Comparison of ENCODE assay signal across 23 mouse cellular contexts in the genomic region with DNA sequence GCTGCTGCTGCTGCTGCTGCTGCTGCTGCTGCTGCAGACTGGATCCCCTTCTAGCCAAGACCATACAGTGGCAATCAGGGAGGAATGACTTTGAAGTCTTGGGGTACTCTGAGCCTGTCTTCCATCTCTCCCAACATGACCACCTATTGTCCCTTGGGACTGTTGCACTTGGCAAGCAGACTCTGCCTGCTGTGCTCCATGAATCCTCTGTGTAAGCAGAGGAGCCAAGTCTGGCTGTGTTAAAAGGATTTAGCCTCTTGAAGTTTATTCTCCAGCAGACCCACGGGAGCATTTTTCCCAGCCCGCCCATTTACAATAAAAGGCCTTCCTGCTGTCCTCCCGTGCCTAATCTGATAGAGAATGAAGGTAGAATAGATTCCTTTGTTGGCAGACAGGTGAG. TPM values are rescaled to one million over a fixed set of nuclear protein-coding genes. Genes with fewer than 3 reads are reported as not detected.
DNase-seq lines count a peak whose midpoint lies in the region; ATAC-seq lines count a peak whose summit lies in the region.
"Had no signal": no experiment of that assay in that cellular context is flagged by ENCODE, and none has a peak within 500 bp of the region (broad histone marks: within the 10 kb centered on the region; RNA-seq: fewer than 3 reads in every experiment).

No protein-coding gene starts in this region.

- no peaks in the 10 kb centered on the region for H3K27me3 ChIP-seq in embryonic facial prominence, embryonic 14.5 days (replicated peaks; ENCODE audit: control insufficient read depth, insufficient read depth, low read length)
- H3K27me3 ChIP-seq in embryonic facial prominence, embryonic 10.5 days (replicated peaks; ENCODE audit: low read depth, poor library complexity, severe bottlenecking), result no peaks in the 10 kb centered on the region
- H3K27me3 ChIP-seq in hindbrain, embryonic 16.5 days (replicated peaks; ENCODE audit: control insufficient read depth, insufficient read depth, low read length), result no peaks in the 10 kb centered on the region
- H3K27me3 ChIP-seq in hindbrain, embryonic 12.5 days, result no peaks in the 10 kb centered on the region
- no peaks in the 10 kb centered on the region for H3K27me3 ChIP-seq in midbrain, embryonic 14.5 days (ENCODE audit: control insufficient read depth, insufficient read depth, low read length)
- H3K27me3 ChIP-seq: kidney, embryonic 15.5 days; limb, embryonic 12.5 days; liver, embryonic 13.5 days had no signal

- no peaks in the 10 kb centered on the region for H3K9me3 ChIP-seq in embryonic facial prominence, embryonic 14.5 days (ENCODE audit: control insufficient read depth, low read length)
- no peaks in the 10 kb centered on the region for H3K9me3 ChIP-seq in embryonic facial prominence, embryonic 10.5 days
- no peaks in the 10 kb centered on the region for H3K9me3 ChIP-seq in hindbrain, embryonic 16.5 days (ENCODE audit: control insufficient read depth, low read length)
- H3K9me3 ChIP-seq in hindbrain, embryonic 12.5 days (replicated peaks), result no peaks in the 10 kb centered on the region
- no peaks in the 10 kb centered on the region for H3K9me3 ChIP-seq in midbrain, embryonic 14.5 days (ENCODE audit: control insufficient read depth, low read length)
- H3K9me3 ChIP-seq: kidney, embryonic 15.5 days; limb, embryonic 12.5 days; liver, embryonic 13.5 days had no signal

- H3K27ac ChIP-seq in embryonic facial prominence, embryonic 14.5 days (replicated peaks; ENCODE audit: low read depth, low read length), result no peak overlapping the region
- no peak overlapping the region for H3K27ac ChIP-seq in embryonic facial prominence, embryonic 10.5 days (replicated peaks)
- H3K27ac ChIP-seq in hindbrain, embryonic 16.5 days (ENCODE audit: low read depth, low read length), result no peak overlapping the region
- no peak overlapping the region for H3K27ac ChIP-seq in hindbrain, embryonic 12.5 days
- no peak overlapping the region; the same call in 1 of the 2 replicates for H3K27ac ChIP-seq in midbrain, embryonic 14.5 days (replicated peaks; ENCODE audit: low read depth, low read length)
- H3K27ac ChIP-seq: kidney, embryonic 15.5 days; left cerebral cortex, adult 2 months; limb, embryonic 12.5 days; liver, embryonic 13.5 days had no signal

- 0 out of 2 replicates have a peak, but pooled peaks cover 5% of the 10 kb centered on the region for H3K36me3 ChIP-seq in embryonic facial prominence, embryonic 14.5 days (ENCODE audit: control insufficient read depth, insufficient read depth, low read length)
- H3K36me3 ChIP-seq in embryonic facial prominence, embryonic 10.5 days (replicated peaks), result no peaks in the 10 kb centered on the region
- no peaks in the 10 kb centered on the region for H3K36me3 ChIP-seq in hindbrain, embryonic 16.5 days (ENCODE audit: control insufficient read depth, insufficient read depth, low read length)
- H3K36me3 ChIP-seq in hindbrain, embryonic 12.5 days, result no peaks in the 10 kb centered on the region
- no peaks in the 10 kb centered on the region for H3K36me3 ChIP-seq in midbrain, embryonic 14.5 days (ENCODE audit: control insufficient read depth, insufficient read depth, low read length)
- H3K36me3 ChIP-seq: limb, embryonic 12.5 days; liver, embryonic 13.5 days had no signal

- H3K4me2 ChIP-seq in embryonic facial prominence, embryonic 14.5 days (ENCODE audit: low read depth, low read length), result no peak overlapping the region
- no peak overlapping the region for H3K4me2 ChIP-seq in hindbrain, embryonic 16.5 days (ENCODE audit: low read length)
- H3K4me2 ChIP-seq in hindbrain, embryonic 12.5 days (replicated peaks), result no peak overlapping the region
- no peak overlapping the region for H3K4me2 ChIP-seq in midbrain, embryonic 14.5 days (ENCODE audit: low read length)
- H3K4me2 ChIP-seq: kidney, embryonic 15.5 days; limb, embryonic 12.5 days; liver, embryonic 13.5 days; lung, embryonic 14.5 days had no signal

- H3K9ac ChIP-seq in embryonic facial prominence, embryonic 14.5 days (ENCODE audit: low read depth, low read length), result no peak overlapping the region
- no peak overlapping the region for H3K9ac ChIP-seq in hindbrain, embryonic 16.5 days (ENCODE audit: low read depth, low read length)
- H3K9ac ChIP-seq in hindbrain, embryonic 12.5 days, result no peak overlapping the region
- H3K9ac ChIP-seq in midbrain, embryonic 14.5 days (replicated peaks; ENCODE audit: low read length), result no peak overlapping the region
- H3K9ac ChIP-seq: kidney, embryonic 15.5 days; limb, embryonic 12.5 days; liver, embryonic 13.5 days; lung, embryonic 14.5 days had no signal

- DNase-seq in embryonic facial prominence, embryonic 14.5 days (ENCODE audit: low spot score), result peak; percentile 68
- DNase-seq in embryonic facial prominence, embryonic 10.5 days (ENCODE audit: low spot score), result no peak
- DNase-seq in Muller cell, postnatal 12 days (ENCODE audit: inconsistent ontology term), result peak; percentile 44
- peak; percentile 65 for DNase-seq in midbrain, embryonic 14.5 days
- DNase-seq in thymus, postnatal 25 days, result no peak
- DNase-seq: adrenal gland, postnatal 10 days; gastrocnemius, postnatal 14 days; kidney, postnatal 4 days; layer of hippocampus, adult 9-11 months; liver, embryonic 13.5 days; lung, embryonic 14.5 days; lung, postnatal 36 days; right cerebral cortex, postnatal 25 days had no signal

- no peaks in the 10 kb centered on the region for H3K4me1 ChIP-seq in embryonic facial prominence, embryonic 14.5 days (ENCODE audit: control insufficient read depth, insufficient read depth, low read length)
- peaks cover 7% of the 10 kb centered on the region; the same call in 1 of the 2 replicates for H3K4me1 ChIP-seq in embryonic facial prominence, embryonic 10.5 days
- no peaks in the 10 kb centered on the region for H3K4me1 ChIP-seq in hindbrain, embryonic 16.5 days (ENCODE audit: control insufficient read depth, insufficient read depth, low read depth, low read length)
- H3K4me1 ChIP-seq in hindbrain, embryonic 12.5 days, result 0 out of 2 replicates have a peak, but pooled peaks cover 8% of the 10 kb centered on the region
- H3K4me1 ChIP-seq in midbrain, embryonic 14.5 days (ENCODE audit: control insufficient read depth, insufficient read depth, low read length), result no peaks in the 10 kb centered on the region
- H3K4me1 ChIP-seq: kidney, embryonic 15.5 days; liver, embryonic 13.5 days had no signal

- 15% methylated on average over 3 of the region's 3 CpGs for WGBS in embryonic facial prominence, embryonic 14.5 days
- 20% methylated on average over 3 of the region's 3 CpGs for WGBS in embryonic facial prominence, embryonic 10.5 days
- WGBS in hindbrain, embryonic 16.5 days, result 10% methylated on average over 3 of the region's 3 CpGs
- WGBS in hindbrain, embryonic 12.5 days, result 21% methylated on average over 3 of the region's 3 CpGs
- 3% methylated on average over 3 of the region's 3 CpGs for WGBS in midbrain, embryonic 14.5 days

- peak; percentile 72; the same call in 1 of the 2 replicates for ATAC-seq in embryonic facial prominence, embryonic 14.5 days (ENCODE audit: low read depth)
- peak; percentile 56; the same call in 1 of the 2 replicates for ATAC-seq in hindbrain, embryonic 16.5 days
- no peak for ATAC-seq in hindbrain, embryonic 12.5 days (ENCODE audit: low FRiP score)
- ATAC-seq in midbrain, embryonic 14.5 days (ENCODE audit: low FRiP score, low TSS enrichment), result no peak
- ATAC-seq: activated CD4-positive, CD25-positive, alpha-beta regulatory T cell, adult 4 months; CD4-positive, CD25-positive, alpha-beta regulatory T cell, adult 4 months; intestine, postnatal 0 days had no signal

- no peak overlapping the region for H3K4me3 ChIP-seq in embryonic facial prominence, embryonic 14.5 days (ENCODE audit: low read depth, low read length)
- H3K4me3 ChIP-seq in embryonic facial prominence, embryonic 10.5 days, result no peak overlapping the region
- no peak overlapping the region for H3K4me3 ChIP-seq in hindbrain, embryonic 16.5 days (ENCODE audit: low read length)
- H3K4me3 ChIP-seq in hindbrain, embryonic 12.5 days, result no peak overlapping the region
- no peak overlapping the region for H3K4me3 ChIP-seq in midbrain, embryonic 14.5 days (replicated peaks; ENCODE audit: low read depth, low read length)
- H3K4me3 ChIP-seq: erythroblast, embryonic 14.5 days; kidney, embryonic 15.5 days; left cerebral cortex, adult 2 months; limb, embryonic 12.5 days; liver, embryonic 13.5 days had no signal

RNA-seq across cellular contexts. Expression of a gene that starts 55.9 kb away (rescaled TPM):
- 0.36 and 0.39 TPM in 2 replicates for polyA plus RNA-seq in embryonic facial prominence, embryonic 14.5 days (2014; fragmentation: Nextera tagmentation; extraction: Ambion mirVana)
- 0.59 and 0.73 TPM in 2 replicates for polyA plus RNA-seq in embryonic facial prominence, embryonic 10.5 days (2016; fragmentation: Nextera tagmentation; extraction: Ambion mirVana)
- 0.19 and 0.32 TPM in 2 replicates for polyA plus RNA-seq in hindbrain, embryonic 16.5 days (2015; fragmentation: Nextera tagmentation; extraction: Ambion mirVana)
- polyA plus RNA-seq in hindbrain, embryonic 12.5 days (2016; fragmentation: Nextera tagmentation; extraction: Ambion mirVana), result 0.90 and 1.2 TPM in 2 replicates
- polyA plus RNA-seq in midbrain, embryonic 14.5 days (2014; fragmentation: Nextera tagmentation; extraction: Ambion mirVana), result 0.26 and 0.36 TPM in 2 replicates
- polyA plus RNA-seq: activated CD4-positive, CD25-positive, alpha-beta regulatory T cell, adult 4 months; CD4-positive, CD25-positive, alpha-beta regulatory T cell, adult 4 months; cerebellum, adult 2 months; erythroblast, embryonic 14.5 days had no signal

Comparison
In these comparisons a context has a peak if more than half of its experiments do, and no peak if none do; other contexts are left out.
1. ATAC-seq: peak in embryonic facial prominence, embryonic 14.5 days (single experiment) and hindbrain, embryonic 16.5 days (single experiment); none in hindbrain, embryonic 12.5 days (single experiment) and midbrain, embryonic 14.5 days (single experiment).
2. DNase-seq: peak in embryonic facial prominence, embryonic 14.5 days (single experiment), Muller cell, postnatal 12 days (single experiment) and midbrain, embryonic 14.5 days (single experiment); none in embryonic facial prominence, embryonic 10.5 days (single experiment) and thymus, postnatal 25 days (single experiment).